Mouse (Mus musculus) spleen, adult 2 months (tissue): ENCODE measurements around the gene Elf2.

Experiments used
- CTCF ChIP-seq: fragments of 200-500 bp; IDR thresholded peaks from 2 replicates; pipeline ENCODE4 v1.5.1; 2011; ENCODE audit warnings: mild to moderate bottlenecking, inconsistent platforms; ENCODE audit not compliant: insufficient read depth, insufficient read length, insufficient replicate concordance; ENCODE audit errors: extremely low read depth
- POLR2A ChIP-seq: fragments of 200-500 bp; IDR thresholded peaks from 2 replicates; pipeline ENCODE4 v1.6.1; 2011; ENCODE audit warnings: low read depth, low read length, inconsistent platforms

- TF ChIP-seq POLR2A (no peak), CTCF (no peak)
These were observed 136.6 kb downstream of the Elf2 start for GRCm38 (mm10) chr3:51203906-51204305.
